Mouse (Mus musculus) embryonic facial prominence, embryonic 13.5 days (tissue): ENCODE results near the gene Zbtb7a. TPM values are rescaled to one million over a fixed set of nuclear protein-coding genes. Genes with fewer than 3 reads are reported as not detected.

Experiments used
- ATAC-seq: fragments of 200-750 bp; cut with Nextera tagmentation; 2 replicates; pipeline ENCODE4 v1.8.0; 2017; ENCODE audit warnings: low read depth; ENCODE audit not compliant: insufficient number of reproducible peaks, insufficient read depth, low FRiP score, low TSS enrichment
- H3K27ac ChIP-seq: fragments of 300-500 bp; sonication (generic); 2 replicates; pipeline ENCODE4 v1.5.1; 2015; ENCODE audit warnings: moderate library complexity, mild to moderate bottlenecking, inconsistent platforms
- H3K27me3 ChIP-seq: fragments of 300-500 bp; sonication (generic); 2 replicates; pipeline ENCODE4 v1.6.1; 2015; ENCODE audit warnings: mild to moderate bottlenecking, inconsistent platforms
- H3K36me3 ChIP-seq: fragments of 300-500 bp; sonication (generic); 2 replicates; pipeline ENCODE4 v1.6.1; 2015; ENCODE audit warnings: mild to moderate bottlenecking, inconsistent platforms
- H3K4me1 ChIP-seq: fragments of 300-500 bp; sonication (generic); 2 replicates; pipeline ENCODE4 v1.6.1; 2015; ENCODE audit warnings: inconsistent platforms
- H3K4me2 ChIP-seq: fragments of 300-500 bp; sonication (generic); 2 replicates; pipeline ENCODE4 v1.6.1; 2015; ENCODE audit warnings: moderate library complexity, mild to moderate bottlenecking, inconsistent platforms
- H3K4me3 ChIP-seq: fragments of 300-500 bp; sonication (generic); 2 replicates; pipeline ENCODE4 v1.5.1; 2015; ENCODE audit warnings: mild to moderate bottlenecking, inconsistent platforms
- H3K9ac ChIP-seq: fragments of 300-500 bp; sonication (generic); 2 replicates; pipeline ENCODE4 v1.6.1; 2015; ENCODE audit warnings: mild to moderate bottlenecking, inconsistent platforms
- H3K9me3 ChIP-seq: fragments of 300-500 bp; sonication (generic); 2 replicates; pipeline ENCODE4 v1.6.1; 2016; ENCODE audit warnings: inconsistent platforms
- WGBS: fragments of 180-500 bp; shearing (Covaris S2); methylation state at CpG from one replicate; pipeline ENCODE4 v1.1.7; 2015; ENCODE audit warnings: mixed read lengths; 5-methylcytosine and 5-hydroxymethylcytosine counted together
- polyA plus RNA-seq: library from polyadenylated mRNA; unstranded; fragments of >200 nt; fragmentation: Nextera tagmentation; extraction: Ambion mirVana; gene quantifications from 2 replicates; pipeline ENCODE4 v1.2.1, GENCODE M21; 2015

The Zbtb7a gene
- polyA plus RNA-seq, 1 experiment from 2014 or later: 27.0 TPM

DNA sequence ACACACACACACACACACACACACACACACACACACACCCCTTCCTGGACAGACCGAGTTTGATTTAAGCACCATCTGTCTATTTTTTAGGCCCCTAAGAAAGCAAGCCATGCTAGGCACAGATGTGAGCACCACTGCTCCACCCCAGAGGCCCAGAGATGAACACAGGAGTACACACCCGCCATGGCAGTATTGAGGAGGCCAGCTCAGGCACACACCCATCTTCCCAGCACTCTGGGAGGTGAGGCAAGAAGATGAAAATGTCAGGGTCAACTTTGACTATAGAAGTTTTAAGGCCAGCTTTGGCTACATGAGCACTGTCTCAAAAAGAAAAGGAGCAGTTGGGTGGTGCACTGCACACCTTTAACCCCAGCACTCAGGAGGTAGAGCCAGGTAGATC is 12.1 kb upstream of the Zbtb7a start:
- peaks cover 72% of the 10 kb centered on the region for H3K36me3 ChIP-seq
- no peak overlapping the region for H3K27ac ChIP-seq
- no peaks in the 10 kb centered on the region for H3K9me3 ChIP-seq
- 0 out of 2 replicates have a peak, but pooled peaks cover under 1% of the 10 kb centered on the region for H3K27me3 ChIP-seq
- H3K4me1 ChIP-seq: peaks cover 4% of the 10 kb centered on the region; the same call in 1 of the 2 replicates
- WGBS: 80% methylated on average over 2 of the region's 2 CpGs
- no peak overlapping the region for H3K4me2 ChIP-seq
- no peak for ATAC-seq
- H3K9ac ChIP-seq: no peak overlapping the region
- H3K4me3 ChIP-seq: no peak overlapping the region

DNA sequence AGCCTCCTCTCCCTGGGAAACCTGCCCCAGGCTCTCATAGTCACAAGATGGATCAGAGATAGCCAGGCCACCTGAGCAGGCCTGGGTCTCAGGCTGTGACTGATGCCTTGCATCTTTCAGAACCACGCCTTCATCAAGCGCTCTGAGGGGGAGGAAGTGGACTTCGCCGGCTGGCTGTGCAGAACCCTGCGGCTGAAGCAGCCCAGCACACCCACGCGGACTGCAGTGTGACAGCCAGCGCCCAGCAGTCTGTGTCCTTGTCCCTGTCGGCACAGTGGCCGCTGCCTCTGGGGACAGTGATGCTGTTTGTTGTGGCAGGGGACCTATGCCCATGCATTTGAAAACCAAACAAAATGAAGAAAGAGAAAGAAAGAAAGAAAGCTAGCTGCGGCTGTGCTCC is 11.5 kb upstream of the Zbtb7a start:
- 84% methylated on average over 11 of the region's 11 CpGs for WGBS
- Histone ChIP-seq H3K27ac (no peak overlapping the region), H3K4me1 (peaks cover 11% of the 10 kb centered on the region), H3K4me3 (no peak overlapping the region), H3K9me3 (no peaks in the 10 kb centered on the region), H3K36me3 (peaks cover 67% of the 10 kb centered on the region), H3K9ac (no peak overlapping the region), H3K4me2 (no peak overlapping the region), H3K27me3 (peaks cover 7% of the 10 kb centered on the region; the same call in 1 of the 2 replicates)
- no peak for ATAC-seq

DNA sequence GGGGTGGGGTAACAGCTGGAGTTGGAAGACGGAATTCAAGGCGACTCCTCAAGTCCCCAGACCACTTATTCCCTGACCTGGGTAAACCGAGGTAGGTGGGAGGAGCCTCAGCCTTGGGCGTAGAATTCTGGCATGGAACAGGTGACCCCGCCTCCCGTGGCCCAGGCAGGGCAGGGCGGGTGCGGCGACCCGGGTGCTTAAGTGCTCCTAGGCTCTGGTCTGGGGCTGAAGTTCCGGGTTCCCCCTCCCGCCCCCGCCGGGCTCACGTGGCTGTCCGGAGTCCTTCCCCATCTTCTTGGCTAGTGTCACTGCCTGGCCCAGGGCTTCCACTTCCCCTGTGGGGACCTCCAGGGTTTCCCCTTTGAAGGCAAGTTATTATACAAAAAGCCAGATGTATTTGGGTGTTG is 836 bp upstream of the Zbtb7a start:
- ATAC-seq: no peak
- no peaks in the 10 kb centered on the region for H3K9me3 ChIP-seq
- H3K27ac ChIP-seq: no peak overlapping the region
- H3K4me3 ChIP-seq: peak overlapping the region; percentile 9
- H3K4me2 ChIP-seq: peak overlapping the region; percentile 28
- H3K36me3 ChIP-seq: no peaks in the 10 kb centered on the region
- no peak overlapping the region for H3K9ac ChIP-seq
- peaks cover 29% of the 10 kb centered on the region for H3K27me3 ChIP-seq
- peaks cover 35% of the 10 kb centered on the region for H3K4me1 ChIP-seq
- under 1% methylated on average over 16 of the region's 16 CpGs for WGBS

DNA sequence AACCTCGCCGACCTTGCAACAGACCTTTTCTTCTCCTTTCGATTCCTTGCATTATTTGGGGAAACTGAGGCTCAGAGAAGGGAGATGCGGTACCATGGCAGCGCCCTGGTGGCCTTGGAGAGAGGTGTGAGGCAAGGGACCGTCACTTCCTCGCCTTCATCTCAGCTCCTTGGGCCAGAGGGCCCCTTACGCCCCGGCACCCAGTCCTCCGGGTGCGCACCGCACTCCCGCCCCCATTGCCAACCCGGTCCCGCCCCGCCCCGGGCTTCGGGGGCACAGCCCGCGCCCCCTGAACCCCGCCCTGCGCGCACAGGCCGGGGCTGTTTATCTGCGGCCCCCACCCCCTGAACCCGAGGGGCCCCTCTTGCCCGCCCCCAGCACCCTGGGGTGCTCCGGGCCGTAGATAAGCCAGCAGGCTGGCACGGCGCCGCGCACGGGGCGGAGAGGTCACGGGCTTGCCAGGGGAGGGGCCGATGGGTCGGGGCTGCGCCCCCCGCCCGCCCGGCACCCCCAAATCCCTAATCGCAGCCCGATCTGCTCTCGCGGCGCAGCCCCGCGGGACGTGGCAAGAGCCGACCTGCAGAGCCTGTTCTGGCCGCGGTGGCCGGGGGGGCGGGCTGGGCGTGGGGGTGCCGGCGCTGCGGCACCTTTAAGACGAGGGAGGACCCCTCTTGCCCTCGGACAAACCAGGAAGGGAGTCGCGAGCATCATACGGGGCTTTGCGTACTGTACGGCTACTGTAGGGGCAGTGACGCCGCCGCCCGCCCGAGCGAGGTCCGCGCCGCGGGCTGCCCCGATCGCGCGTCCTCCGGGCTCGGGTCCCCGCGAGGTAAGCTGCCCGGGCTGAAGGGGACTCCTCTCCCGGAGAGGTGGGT is 1.0 kb downstream of the Zbtb7a start:
- peak overlapping the region; percentile 88 for H3K4me3 ChIP-seq
- 0 out of 2 replicates have a peak, but pooled peaks have one; percentile 4 for ATAC-seq
- H3K4me2 ChIP-seq: peak overlapping the region; percentile 97
- no peaks in the 10 kb centered on the region for H3K36me3 ChIP-seq
- no peaks in the 10 kb centered on the region for H3K9me3 ChIP-seq
- peaks cover 44% of the 10 kb centered on the region for H3K4me1 ChIP-seq
- peak overlapping the region; percentile 100 for H3K27ac ChIP-seq
- peaks cover 29% of the 10 kb centered on the region for H3K27me3 ChIP-seq
- 1% methylated on average over 85 of the region's 86 CpGs for WGBS
- H3K9ac ChIP-seq: peak overlapping the region; percentile 96

- peak overlapping the region; percentile 88 for H3K4me3 ChIP-seq
- 0% methylated on average over 36 of the region's 50 CpGs for WGBS
- peak; percentile 23; the same call in 1 of the 2 replicates for ATAC-seq
- H3K9ac ChIP-seq: peak overlapping the region; percentile 96
- peak overlapping the region; percentile 97 for H3K4me2 ChIP-seq
- peaks cover 51% of the 10 kb centered on the region for H3K4me1 ChIP-seq
- peaks cover 6% of the 10 kb centered on the region; the same call in 1 of the 2 replicates for H3K36me3 ChIP-seq
- H3K9me3 ChIP-seq: no peaks in the 10 kb centered on the region
- peaks cover 29% of the 10 kb centered on the region for H3K27me3 ChIP-seq
- peak overlapping the region; percentile 100 for H3K27ac ChIP-seq
Measured at GRCm38 (mm10) chr10:81136706-81137231, 1.7 kb downstream of the Zbtb7a start.

DNA sequence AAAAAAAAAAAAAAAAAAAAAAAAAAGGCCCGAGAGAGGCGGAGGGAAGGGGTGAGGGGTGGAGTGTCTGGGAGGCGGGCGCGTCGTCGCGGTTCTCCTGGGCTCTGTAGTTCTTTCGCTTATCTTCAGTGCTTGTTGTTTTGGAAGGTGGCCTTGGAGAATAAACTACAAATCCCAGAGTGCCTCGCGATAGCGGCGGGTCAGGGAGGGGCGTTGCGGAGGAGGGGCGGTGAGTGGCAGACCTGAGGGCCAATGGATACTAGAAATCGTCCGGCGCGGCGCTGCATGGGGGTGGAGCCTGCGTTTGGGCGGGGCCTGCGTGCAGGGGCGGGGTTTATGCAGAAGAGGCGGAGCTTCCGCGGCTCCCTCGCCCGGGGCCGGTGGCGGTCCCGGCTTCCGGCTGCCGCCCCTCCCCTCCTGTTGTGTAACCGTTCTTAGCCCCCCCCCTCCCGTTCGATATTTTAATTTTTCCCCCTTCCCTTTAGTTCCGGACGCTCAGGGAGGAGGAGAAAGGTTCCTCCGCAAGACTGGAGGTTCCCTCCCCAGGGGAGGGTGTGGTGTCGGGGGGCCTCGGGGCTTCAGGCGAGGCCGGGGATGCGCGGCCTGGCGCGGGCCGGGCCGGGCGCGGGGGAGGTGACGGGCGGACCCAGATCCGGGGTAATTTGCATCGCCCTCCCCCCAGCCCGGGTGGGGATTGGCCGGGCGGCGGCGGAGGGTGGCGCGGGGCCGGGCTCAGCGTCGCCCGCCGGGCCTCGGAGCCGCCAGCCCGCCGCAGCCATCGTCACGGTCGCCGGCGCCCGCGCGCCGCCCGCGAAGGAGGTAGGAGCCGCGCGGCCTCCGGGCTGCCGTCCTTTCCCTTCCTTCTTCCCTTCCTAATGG is 2.5 kb downstream of the Zbtb7a start:
- peak overlapping the region; percentile 100 for H3K27ac ChIP-seq
- WGBS: under 1% methylated on average over 69 of the region's 89 CpGs
- H3K9ac ChIP-seq: peak overlapping the region; percentile 96
- H3K4me1 ChIP-seq: peaks cover 57% of the 10 kb centered on the region
- peaks cover 8% of the 10 kb centered on the region; the same call in 1 of the 2 replicates for H3K36me3 ChIP-seq
- ATAC-seq: peak; percentile 87
- peak overlapping the region; percentile 84 for H3K4me2 ChIP-seq
- peak overlapping the region; percentile 88 for H3K4me3 ChIP-seq
- H3K27me3 ChIP-seq: peaks cover 29% of the 10 kb centered on the region
- H3K9me3 ChIP-seq: no peaks in the 10 kb centered on the region

DNA sequence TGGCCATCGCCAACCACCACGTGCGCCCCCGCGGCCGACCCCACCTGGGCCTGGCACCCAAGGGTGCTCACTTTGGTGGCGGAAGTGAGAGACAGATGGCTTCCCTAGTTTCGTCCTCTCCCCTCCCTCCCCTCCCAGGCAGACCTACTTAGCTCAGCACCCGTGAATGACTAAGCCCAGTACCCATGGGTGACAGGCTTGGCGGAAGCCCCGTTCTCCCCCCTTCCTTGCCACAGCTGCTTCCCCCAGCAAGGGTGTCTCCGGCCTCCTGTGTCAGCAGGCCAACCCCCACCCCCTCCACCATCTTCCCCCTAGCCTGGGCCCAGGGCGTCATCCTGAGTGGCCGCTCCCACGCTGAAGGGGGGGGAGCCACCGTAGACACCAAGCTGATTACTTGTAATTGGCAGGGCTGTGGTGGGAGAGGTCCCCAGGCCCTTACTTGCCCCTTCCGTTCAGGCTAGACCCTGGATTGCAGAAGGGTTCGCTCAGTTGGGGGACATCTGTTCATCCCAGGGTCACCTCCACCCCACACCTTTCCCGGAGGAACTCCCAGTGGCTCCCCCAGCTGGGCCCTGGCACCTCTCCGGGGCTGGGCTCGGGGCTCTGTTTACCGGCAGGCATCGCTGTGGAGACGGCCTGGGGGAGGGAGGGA is 3.2 kb downstream of the Zbtb7a start:
- Histone ChIP-seq H3K4me3 (peak overlapping the region; percentile 88), H3K4me1 (peaks cover 62% of the 10 kb centered on the region), H3K4me2 (peak overlapping the region; percentile 84), H3K27ac (peak overlapping the region; percentile 86), H3K27me3 (peaks cover 25% of the 10 kb centered on the region), H3K9me3 (no peaks in the 10 kb centered on the region), H3K9ac (peak overlapping the region; percentile 96), H3K36me3 (peaks cover 8% of the 10 kb centered on the region)
- ATAC-seq: no peak
- 2% methylated on average over 24 of the region's 24 CpGs for WGBS

DNA sequence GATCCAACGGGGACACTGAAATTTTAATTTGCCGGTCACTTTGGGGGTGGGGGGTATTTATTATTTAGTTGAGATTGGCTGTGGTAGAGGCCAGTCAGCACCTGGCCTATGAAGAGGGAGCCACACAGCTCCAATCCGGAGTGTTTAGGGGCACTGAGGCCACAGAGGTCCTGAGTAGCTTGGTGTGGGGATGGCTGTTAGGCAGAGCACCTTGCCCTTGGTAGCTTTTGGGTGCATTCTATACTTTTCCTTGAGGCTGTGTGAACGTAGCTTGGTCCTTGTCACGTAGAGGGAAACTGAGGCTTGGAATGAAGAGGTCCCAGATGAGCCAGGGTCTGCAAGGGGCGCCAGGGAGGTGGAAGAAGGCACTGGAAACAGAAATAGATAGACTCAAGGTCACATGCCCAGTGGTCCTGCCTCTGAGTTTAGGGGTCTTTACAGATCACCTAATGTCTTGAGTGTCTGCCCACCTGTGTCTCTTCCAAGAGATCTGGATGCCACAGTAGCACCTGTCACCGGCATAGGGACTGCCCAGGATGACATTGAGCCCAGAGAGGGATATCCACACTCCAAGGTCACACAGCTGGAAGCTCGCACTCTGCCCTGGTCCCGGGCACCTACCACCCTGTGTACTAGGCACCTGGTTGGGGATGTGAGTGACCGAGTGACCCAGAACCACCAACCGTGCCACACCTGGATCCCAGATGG is 4.0 kb downstream of the Zbtb7a start:
- H3K4me1 ChIP-seq: peaks cover 60% of the 10 kb centered on the region
- ATAC-seq: no peak

GRCm38 (mm10) chr10:81139529-81139846 is 4.5 kb downstream of the Zbtb7a start:
- H3K27me3 ChIP-seq: peaks cover 13% of the 10 kb centered on the region
- 72% methylated on average over 4 of the region's 4 CpGs for WGBS
- peak overlapping the region; percentile 84 for H3K4me2 ChIP-seq
- no peak for ATAC-seq
- no peaks in the 10 kb centered on the region for H3K9me3 ChIP-seq
- peak overlapping the region; percentile 64 for H3K9ac ChIP-seq
- H3K27ac ChIP-seq: peak overlapping the region; percentile 53; the same call in 1 of the 2 replicates
- peak overlapping the region; percentile 88 for H3K4me3 ChIP-seq
- H3K36me3 ChIP-seq: peaks cover 20% of the 10 kb centered on the region
- H3K4me1 ChIP-seq: peaks cover 55% of the 10 kb centered on the region

More for the DNA sequence above, 4.0 kb downstream of the Zbtb7a start:
- H3K4me2 ChIP-seq: peak overlapping the region; percentile 84
- peak overlapping the region; percentile 88 for H3K4me3 ChIP-seq
- peaks cover 15% of the 10 kb centered on the region for H3K36me3 ChIP-seq
- H3K9ac ChIP-seq: peak overlapping the region; percentile 96
- no peaks in the 10 kb centered on the region for H3K9me3 ChIP-seq
- H3K27ac ChIP-seq: peak overlapping the region; percentile 29; the same call in 1 of the 2 replicates
- WGBS: 52% methylated on average over 11 of the region's 11 CpGs
- H3K27me3 ChIP-seq: peaks cover 18% of the 10 kb centered on the region

GRCm38 (mm10) chr10:81140005-81140404 is 5.0 kb downstream of the Zbtb7a start:
- H3K9ac ChIP-seq: peak overlapping the region; percentile 64
- peak overlapping the region; percentile 84 for H3K4me2 ChIP-seq
- H3K9me3 ChIP-seq: no peaks in the 10 kb centered on the region
- peaks cover 56% of the 10 kb centered on the region for H3K4me1 ChIP-seq
- H3K27me3 ChIP-seq: peaks cover 8% of the 10 kb centered on the region
- H3K4me3 ChIP-seq: peak overlapping the region; percentile 88
- peaks cover 25% of the 10 kb centered on the region for H3K36me3 ChIP-seq
- H3K27ac ChIP-seq: peak overlapping the region; percentile 53; the same call in 1 of the 2 replicates
- ATAC-seq: no peak
- WGBS: 46% methylated on average over 8 of the region's 8 CpGs
